Mouse (Mus musculus): ENCODE data around the gene Gdf5.
"Not testable (repeated sequence)": the region's sequence is repeated elsewhere in the genome, so short reads cannot be mapped to it uniquely, and the experiment has no call there.

Gdf5 gene

GRCm38 (mm10) chr2:155941697-155942442, 3.3 kb downstream of the Gdf5 start:
- DNase-seq (ENCODE audit: low spot score in 2 of 2): no peak

- no peak for DNase-seq (ENCODE audit: low spot score in 2 of 2)
These were observed 4.5 kb downstream of the Gdf5 start, which contains the start of gene Gm15557 for GRCm38 (mm10) chr2:155940681-155941080. Gm15557 (plus strand) TSS chr2:155940728.

DNA sequence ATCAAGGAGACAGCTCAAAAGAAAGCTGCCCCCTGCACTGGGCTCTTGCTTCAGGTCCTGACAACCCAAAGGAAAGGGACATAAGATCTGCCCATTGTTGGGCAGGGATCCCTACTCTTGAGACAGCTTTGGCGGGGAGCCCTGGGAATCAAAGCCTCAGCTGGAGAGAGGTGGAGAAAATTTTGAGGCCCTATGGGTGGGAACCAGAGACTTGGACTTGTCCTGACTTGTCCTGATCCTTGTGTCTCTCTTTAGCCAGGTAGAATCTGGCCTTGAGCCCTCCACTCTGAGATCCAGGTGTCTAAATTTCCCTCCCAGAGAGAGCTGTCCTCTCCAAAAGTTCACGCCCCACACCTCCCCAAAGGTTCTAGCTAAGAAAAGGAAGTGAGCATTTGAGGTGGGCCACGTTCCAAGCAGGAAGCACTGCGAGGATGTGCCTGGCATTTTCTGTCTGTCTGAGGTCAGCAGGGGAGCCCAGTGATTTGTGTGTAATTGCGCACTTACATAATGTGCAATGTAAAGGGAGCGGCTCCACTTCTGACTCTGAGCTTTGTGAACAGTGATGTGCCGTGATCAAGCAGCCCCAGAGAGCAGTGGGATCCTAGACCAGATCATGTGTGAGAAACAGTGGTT, 5.2 kb downstream of the Gdf5 start:
- no peak for DNase-seq (ENCODE audit: low spot score in 2 of 2)

- peak; percentile 80 to 88 for DNase-seq (ENCODE audit: low spot score in 2 of 2)
These were observed 15.4 kb downstream of the Gdf5 start, which contains the start of gene Uqcc1 for GRCm38 (mm10) chr2:155929531-155930442. Uqcc1 (minus strand) TSS chr2:155930310.

DNA sequence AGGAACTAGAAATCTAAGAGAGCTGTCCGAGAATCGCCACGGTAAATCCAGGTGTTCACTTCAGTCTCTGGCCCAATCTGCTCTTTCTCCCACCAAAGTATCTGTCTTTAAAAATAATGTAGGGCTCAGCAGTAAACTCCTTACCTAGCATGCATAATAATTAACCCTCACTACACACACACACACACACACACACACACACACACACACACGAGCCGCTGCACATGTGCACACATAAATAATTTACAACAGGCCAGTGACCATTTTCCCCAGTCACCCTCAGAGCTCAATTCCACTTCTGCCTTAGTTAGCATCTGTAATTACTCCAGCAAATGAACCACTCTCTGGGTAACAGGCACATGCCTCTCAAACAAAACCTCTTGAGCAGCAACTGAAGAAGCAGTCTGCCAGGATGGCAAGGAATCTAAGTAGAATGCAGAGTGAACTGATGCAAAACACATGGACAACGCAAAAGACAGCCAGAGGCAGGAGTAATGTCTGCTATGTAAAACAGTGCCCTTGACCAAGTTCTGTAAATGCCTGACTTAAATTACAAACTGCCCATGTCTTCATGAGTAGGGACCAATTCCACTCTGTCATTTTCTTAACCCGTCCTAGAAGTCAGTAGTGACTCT, 16.3 kb downstream of the Gdf5 start:
- DNase-seq (ENCODE audit: low spot score in 2 of 2): no peak

- DNase-seq (ENCODE audit: low spot score in 2 of 2): not testable (repeated sequence)
These were observed 20.0 kb downstream of the Gdf5 start for GRCm38 (mm10) chr2:155925213-155925612.

- DNase-seq (ENCODE audit: low spot score in 2 of 2): no peak
These were observed 22.0 kb downstream of the Gdf5 start for GRCm38 (mm10) chr2:155923143-155923542.

DNA sequence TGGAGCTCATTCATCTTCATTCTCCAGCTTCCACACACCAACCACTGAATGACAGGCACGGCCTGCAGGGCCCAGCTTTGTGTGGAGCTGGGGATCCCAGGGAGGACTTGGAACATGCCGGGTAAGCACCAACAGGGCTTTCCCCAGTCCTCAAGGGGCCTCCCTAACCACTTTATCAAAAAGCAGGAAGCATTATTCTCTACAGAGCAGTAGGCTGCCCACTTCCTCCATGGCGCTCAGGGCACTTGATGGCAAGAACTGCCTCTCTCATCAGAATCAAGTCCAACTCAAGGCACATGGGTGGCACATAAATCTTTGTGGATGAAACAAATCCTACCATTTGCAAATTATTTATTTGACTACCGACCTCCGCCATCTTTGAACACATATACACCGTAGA, 30.5 kb downstream of the Gdf5 start:
- no peak for DNase-seq (ENCODE audit: low spot score in 2 of 2)

DNA sequence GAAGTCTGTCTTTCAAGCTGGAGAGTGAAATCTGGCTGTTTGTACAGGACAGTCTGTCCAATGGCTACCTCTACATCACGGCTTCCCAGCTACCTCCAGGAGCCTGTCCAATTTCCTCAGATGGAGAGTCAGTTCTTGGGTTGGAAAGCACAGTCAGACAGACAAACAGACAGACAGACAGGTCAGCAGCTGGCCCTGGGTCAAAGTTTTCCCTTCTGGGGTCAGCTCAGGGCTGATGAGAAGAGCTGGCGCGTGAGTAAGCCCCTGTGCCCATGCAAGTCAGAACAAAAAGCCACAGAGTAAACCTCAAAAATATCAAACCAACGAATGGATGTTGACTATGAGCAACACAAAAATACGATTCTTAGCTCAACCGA, 41.5 kb downstream of the Gdf5 start:
- DNase-seq (ENCODE audit: low spot score in 2 of 2): no peak

DNA sequence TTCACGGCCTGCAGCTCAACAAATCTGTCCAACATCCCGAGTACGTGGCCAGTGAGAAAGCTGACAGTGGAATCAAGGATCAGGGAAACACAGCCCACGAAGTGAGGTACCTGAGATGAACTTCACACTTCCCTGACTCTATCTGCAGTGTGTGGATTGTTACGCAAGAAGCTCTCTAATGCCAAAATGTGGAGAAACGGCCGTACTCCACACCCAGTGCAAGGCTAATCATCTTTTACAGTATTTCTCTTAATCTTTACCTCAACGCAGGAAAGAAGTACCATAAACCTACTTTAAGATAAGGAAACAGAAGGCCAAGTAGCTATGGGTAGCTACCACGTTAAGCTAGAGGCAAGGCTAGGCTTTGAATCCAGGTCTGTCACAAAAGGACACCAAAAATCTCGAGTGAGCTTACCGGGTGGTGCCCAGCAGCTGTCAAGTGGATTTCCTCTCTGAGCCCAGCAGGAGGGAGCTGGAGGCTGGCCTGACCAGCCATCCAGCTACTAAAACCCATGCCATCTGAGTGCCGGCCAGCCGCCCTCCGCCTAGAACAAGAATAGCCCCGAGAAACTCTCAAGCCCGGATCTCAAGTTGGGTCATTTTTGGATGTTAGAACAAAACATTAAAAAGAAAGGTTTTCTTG, 42.1 kb downstream of the Gdf5 start:
- DNase-seq (ENCODE audit: low spot score in 2 of 2): no peak

- no peak for DNase-seq (ENCODE audit: low spot score in 2 of 2)
These were observed 50.0 kb downstream of the Gdf5 start for GRCm38 (mm10) chr2:155895046-155895735.

DNA sequence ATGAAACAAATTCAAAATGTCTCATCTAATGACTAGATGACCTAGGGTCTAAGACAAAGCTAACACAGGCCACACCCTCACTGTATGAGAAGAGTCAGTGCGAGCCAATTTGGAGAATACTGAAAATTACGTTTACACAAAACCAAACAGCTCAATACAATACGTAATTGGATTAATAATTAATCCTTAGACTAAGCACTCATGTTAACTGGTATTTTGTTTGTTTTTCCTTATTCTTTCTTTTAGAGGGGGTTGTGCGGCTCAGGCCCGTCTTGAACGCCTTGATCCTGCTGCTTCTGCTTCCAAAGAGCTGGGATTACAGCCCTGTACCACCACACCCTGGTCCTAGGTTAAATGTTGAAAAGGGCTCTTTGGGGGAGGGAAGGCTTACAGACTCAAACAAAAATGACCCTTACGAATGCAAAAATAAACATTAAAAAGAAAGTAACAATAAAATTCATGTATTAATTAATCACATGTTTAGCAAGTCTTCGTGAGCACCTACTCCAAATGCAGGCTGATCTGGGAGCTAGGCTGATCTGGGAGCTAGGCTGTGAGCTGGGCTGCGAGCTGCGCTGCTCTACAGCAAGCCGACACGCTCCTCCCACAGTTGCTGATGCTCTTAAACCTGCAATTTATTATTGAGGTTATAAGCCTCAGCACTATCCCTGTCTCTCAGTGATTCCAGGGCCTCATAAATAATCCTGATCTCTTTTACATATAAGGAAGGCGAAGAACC, 50.7 kb downstream of the Gdf5 start:
- DNase-seq (ENCODE audit: low spot score in 2 of 2): no peak
